Mouse (Mus musculus) right cerebral cortex, adult 2 months (tissue): ENCODE measurements around the gene Xxylt1.

Source experiments
- DNase-seq, 2 experiments: peaks; one replicate each; pipeline ENCODE4 v3.0.0; 2021 to 2022; ENCODE audit warnings: low spot score in 2 of 2

Gene Xxylt1

DNA sequence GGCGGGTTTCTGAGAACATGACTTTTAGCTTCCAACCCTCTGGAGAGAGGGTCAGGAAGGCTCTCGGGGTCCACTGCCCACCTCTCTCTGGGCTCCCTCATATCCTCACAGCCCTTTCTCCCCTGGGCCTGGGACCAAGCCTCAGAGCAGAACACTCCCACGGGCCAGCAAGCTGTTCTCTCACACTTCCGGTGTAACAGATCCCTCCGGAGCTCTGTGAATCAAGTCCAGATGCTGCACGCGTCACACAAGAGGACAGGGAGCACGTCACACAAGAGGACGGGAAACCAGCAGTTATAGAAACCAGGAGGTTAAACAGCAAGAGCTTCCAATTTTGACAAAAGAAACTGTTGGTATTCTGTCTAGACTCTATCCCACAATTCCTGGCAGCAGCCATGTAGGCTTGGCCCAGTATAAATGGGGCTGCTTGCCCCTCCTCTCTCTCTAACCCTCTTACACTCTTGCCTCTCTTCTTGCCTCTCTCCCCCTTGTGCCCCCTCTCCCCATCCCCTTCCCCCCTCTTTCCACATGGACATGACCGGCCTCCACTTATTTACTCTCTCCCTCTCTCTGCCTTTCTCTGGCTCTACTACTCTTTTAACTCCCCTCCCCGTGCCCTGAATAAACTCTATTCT lies 19.9 kb downstream of the Xxylt1 start:
- no peak for DNase-seq

DNA sequence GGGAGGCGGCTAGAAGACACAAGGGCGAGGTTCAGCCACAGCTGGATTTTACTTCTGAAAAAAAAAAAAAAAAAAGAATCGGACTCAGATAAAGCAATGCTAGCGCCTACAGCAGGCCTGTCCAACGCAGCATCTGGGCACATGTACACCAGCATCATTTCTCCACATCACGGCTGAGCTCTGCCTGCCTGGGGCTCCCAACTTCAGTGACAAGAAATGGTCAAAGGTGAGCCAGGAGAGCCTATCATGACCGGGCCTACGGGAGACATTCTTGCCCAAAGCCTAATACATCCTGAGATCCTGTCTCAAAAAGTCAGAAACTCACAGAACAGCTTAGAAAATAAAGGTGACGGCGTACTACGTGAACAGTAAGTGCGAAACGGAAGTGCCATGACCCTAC lies 20.5 kb downstream of the Xxylt1 start:
- no peak for DNase-seq

DNA sequence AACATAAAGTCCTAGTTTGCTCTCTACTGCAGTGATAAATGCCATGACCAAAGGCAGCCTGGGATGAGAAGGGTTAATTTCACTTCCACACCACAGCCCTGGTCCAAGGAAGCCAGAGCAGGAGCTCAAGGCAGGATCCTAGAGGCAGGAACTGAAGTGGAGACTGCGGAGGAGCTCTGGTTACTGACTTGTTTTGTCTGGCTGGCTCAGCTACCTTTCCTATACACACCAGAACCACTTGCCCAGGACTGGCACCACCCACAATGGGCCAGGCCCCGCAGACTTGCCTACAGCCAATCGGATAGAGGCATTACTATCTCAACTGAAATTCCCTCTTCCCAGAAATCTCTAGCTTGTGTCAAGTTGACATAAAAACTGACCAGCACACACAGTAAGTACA lies 21.0 kb downstream of the Xxylt1 start:
- DNase-seq: no peak

DNA sequence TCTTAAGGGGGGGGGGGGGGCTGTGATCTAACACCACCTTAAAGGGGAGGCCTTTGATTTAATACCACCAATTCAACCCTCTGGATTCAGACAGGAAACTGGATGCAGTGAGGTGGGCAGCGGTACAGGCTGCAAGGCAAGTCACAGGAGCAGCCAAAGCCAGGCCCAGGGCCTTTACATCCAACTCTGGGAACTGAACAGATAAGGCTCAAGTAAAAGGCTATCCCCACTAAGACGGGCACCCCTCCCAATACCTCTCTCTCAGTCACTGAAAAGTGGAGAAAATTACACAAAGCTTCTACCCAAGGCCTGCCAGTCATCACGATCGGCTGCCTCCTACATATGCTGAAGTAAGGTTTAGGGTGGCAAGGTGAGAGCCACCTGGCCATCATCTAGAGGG lies 21.5 kb downstream of the Xxylt1 start:
- no peak for DNase-seq

DNA sequence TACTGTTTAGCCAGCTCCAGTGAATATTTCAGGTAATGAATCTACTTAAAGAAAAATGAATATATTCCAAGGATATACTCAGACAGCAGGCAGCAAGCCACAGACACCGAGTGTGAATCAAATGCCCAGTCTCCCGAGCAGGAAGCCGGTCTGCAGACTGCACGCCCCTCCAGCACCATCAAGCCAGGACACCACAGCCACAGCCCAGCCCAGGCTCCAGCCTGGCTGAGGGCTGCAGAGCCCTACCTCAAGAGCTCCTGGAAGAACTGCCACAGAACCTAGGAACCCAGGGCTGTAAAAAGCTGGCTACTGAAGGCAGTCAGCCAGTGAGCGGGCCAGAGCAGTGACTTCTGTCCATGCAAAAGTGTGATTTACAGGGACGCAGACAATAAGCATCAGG lies 28.4 kb downstream of the Xxylt1 start:
- no peak for DNase-seq

DNA sequence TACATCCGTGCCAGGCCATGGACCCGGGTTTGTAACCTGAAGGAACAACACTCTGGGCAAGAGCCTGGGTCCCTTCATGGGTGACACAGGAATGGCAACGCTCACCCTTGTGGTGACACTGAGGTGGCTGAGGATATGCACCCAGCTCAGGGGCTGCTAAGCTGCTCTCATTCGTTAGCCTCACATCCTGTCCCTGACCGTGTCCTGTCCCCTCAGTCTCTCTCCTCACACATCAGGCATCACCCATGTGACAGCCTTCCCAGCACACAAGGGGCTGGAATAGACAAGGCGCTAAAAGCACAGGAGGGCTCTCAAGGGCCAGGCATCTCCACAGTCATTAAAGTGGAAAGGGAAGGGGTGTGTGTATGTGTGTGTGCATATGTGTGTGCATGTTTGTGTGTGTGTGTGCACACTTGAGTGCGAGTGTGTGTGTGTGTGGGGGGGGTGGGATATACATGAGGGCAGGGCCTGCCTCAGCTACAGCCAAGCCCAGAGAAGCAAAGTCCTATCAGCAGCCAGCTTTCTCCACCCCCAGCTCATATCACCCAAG lies 29.0 kb downstream of the Xxylt1 start:
- no peak for DNase-seq

DNA sequence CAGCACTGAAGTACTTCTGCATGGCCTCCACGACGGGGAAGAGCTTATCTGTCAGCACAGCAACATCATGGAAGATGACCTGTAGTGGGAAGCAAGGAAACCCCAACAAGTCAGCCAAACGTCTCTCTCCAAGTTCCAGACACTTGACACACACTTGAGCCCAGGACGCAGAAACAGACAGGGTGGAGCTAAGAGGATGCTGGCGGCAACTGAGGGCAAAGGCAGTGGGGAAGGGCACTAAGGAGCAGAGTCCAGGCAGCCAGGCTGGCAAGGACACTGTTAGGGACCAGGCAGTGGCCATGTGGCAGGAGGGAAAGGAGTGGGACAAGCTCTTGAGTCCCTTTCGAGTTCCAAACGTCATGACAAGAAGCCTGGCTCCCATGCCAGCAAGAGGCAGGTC lies 30.5 kb downstream of the Xxylt1 start:
- no peak for DNase-seq

DNA sequence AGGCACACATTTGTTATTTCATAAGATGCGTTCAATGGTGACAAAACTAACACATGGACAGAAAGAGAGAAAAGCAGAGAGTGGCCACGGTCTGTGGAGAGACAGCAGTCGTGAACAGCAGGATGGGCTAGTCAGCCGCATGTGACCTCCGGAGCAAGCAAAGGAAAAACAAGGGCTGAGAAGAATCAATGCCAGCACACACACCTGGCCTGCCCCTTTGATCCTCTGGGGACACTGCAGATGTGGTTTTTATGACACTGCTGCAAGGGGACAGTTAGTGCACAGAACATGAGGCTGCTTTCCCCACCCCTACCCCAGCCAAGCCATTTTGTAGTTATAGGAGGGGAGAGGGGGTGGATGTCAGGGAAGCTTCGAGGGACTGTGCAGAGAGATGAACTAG lies 33.0 kb downstream of the Xxylt1 start:
- DNase-seq: no peak

DNA sequence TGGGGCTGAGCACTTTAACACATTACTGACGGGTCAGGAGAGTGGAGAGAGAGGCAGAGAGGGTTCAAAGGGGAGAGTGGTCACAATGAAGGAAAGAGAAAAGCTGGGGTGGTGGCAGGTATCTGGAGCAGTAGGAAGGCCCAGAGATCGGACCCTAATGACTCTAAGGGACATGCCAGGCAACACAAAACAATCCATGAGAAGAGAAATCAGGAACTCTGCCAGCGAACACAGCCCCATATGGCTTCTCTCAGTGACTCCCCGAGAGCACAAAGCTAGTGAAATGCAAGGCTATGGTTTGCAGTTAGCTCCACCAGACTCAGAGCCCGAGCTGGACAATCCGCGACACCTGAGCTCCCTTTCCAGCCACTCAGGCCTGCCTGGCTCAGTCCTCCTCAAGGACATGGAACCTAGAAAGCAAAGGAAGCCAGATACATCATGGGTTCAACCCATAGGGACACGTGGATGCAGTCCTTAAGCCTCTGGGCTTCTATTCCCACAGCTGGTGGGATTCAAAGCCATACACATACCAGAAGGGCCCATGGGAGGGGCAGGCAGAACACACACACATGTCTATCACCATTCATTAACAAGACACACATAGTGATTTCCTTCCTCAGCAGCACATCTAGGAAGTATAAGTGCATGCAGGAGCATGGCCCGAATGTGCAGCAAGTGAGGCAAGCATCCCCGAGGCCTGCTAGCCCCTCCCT lies 33.9 kb downstream of the Xxylt1 start:
- DNase-seq: no peak

DNA sequence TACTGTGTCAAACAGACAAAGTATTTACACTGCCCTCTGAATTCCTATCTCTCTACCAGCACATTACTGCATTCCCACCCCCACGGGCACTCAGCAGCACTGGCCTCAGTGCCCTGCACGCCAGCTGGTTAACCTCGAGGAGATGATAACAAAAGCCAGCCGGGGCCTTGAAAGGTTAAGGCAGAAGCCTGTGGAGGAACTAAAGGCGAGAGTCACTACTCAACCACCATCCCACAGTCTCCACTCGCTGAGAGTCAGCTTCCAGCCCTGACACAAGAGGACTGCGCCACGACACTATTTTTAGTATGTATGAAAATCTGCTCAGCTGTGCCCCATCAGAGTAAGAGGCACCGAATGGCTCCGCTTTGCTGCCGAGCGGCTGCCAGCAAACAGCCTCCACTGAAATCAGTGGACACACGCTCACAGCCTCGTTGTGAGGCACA lies 35.0 kb downstream of the Xxylt1 start:
- DNase-seq: peak in 1 of 2 experiments; percentile 24

DNA sequence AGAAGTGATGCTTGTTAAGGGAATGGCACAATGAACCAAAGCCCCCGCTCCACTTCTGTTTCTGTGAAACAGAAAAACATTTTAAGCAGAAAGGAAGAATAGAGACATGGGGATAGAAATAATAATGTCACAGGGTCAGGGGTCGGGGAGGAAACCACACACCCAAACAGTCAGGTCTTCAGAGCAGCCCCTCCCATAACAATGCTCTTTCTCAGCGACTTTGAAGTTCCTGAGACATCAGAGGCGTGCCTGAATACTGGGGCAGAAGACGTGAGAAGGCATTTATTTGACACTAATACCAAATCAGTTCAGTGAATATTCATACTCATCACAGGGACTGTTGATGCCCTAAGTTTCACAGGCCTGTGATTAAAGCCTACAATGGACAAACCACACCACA lies 36.0 kb downstream of the Xxylt1 start:
- no peak for DNase-seq

DNA sequence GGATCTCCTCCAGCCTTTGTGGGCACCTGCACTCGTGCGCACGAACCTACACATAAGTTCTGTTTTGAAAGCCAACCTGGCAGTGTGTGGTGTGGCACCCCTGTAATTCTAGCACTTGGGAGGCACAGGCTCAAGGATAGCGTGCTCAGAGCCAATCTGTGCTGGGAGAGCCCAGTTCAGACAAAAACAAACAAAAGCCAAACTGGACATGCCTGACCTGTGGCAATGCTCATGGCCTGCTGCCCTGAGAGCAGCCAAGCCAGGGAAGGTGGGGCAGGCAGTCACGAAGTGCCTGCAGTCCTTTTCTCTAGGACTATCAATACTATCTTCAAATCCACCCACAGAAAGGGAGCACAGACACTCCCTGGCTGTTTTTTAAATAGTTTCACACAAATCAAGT lies 38.1 kb downstream of the Xxylt1 start:
- no peak for DNase-seq

DNA sequence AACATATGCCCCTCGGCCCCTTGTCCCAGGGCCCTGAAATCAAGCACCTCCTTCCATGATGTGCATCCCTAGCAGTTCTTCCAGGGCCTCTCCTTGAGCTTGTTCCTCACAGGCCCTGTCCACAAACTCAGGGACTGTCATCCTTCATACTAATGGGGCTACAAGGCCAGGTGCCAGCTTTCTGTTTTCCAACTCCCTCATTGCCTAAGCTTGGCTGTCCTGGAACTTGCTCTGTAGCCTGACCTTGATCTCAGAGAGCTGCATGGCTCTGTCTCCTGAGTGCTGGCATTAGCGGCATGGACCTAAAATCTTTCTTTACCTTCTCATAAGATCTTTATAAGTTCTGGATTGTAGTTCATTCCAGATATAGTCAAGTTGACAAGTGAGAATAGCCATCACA lies 39.7 kb downstream of the Xxylt1 start:
- no peak for DNase-seq

DNA sequence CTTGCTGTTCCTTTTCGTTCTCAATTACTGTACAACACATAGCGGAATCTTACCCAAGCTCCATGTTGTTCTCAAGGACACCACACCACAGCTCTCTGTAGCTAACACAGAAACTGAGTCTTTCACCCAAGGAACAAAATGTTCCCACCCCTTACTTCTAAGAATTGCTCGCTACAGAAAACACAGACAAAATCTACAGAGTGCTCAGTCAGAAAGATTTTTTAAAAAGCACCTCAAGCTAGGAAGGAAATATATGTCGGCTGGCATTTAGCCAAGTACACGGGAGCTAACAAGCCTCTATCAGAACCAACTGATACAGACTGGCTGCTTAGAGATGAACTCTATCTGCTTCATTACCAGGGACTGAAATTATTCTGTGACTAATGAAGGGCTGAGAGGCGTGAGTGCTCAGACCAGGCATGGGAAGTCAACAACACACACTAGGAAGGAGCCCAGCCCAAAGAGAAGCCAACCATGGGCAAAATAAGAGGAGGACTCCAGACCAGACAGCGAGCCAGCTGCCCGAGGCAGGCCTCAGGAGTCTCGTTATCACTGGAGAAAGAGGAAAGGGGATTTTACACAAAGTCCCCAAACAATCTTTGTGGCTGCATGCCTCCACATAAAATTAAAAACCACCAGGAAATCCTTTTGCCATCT lies 41.3 kb downstream of the Xxylt1 start:
- DNase-seq: no peak

DNA sequence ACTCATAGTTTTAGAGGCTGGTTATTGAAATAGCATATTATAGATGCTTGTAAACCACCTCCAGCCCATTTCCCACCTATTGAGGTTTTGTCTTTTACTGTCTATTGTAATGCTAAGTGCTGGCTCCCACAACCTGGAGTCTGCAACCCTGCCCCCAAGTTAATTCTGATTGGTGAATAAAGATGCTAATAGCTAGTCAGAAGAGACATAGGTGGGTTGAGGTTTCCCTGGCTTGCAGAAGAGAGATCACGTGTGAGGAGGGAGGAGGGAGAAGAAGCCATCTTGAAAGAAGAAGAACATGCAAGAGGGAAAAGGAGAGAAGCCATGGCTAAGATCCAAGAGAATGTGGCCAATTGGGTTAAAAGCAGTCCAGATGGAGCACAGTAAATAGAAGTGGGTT lies 43.8 kb downstream of the Xxylt1 start:
- no peak for DNase-seq

DNA sequence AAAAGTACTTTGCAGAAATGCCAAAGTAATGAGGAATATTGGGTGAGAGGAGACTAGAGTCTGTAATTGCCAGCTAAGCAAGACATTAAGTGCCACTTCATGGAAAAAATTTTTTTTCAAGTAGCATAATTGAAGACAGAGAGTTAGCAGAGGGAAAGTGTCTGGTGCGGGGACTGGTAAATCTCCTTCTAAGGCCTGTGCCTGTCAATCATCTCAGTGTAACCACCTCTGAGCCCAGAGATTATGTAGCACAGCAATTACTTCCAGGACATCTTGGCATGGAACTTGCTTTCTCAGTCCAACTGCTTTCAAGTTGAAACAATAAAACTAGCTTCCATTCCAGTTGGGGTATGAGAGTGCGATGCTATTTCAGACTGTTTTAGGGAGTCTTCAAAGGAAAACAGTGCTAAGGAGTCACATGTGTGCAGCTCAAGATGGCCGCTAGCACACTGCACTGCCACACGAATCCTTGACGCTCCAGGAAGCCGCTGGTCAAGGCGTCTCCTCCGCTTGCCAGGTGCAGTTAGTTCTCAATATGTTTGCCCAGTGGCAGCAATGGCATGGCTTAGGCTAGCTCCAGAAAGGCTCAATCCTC lies 45.5 kb downstream of the Xxylt1 start:
- DNase-seq: no peak

DNA sequence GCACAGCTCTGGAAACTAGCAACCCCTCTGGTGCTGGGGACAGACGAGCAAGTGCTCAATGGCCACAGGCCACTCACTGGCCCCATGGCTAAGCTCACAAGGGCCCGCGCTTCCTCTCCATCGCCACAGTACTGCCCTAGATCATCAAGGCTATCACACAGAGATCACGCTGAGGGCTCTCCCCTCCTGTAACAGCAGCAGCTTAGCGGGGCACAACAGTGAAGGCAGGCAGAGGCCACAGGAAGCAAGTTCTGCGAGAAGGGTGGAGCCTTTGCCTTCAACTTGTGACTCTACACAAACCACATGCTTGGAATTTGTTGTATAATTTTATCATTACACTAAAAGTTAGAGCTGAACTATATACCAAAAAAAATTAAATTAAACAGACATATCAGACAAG lies 46.0 kb downstream of the Xxylt1 start:
- no peak for DNase-seq

DNA sequence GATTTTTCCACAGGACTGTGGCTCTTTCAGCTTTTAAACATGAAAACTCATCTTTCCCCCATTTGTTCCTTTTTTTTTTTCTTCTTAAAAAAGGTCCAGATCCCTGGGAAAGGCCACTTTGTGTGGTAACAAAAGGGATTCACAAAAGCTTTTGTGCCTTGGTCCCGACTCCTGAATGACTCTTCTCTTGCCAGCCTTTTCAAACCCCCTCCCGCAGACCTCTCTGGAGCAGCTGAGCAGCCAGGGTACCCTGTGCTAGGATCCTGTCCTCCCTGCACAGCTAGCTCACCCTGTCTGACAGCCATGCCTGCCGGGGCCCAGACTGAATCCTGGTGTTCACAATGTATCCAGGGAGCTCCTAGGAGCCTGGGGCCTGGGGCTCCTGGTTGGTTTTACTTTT lies 47.2 kb downstream of the Xxylt1 start:
- no peak for DNase-seq

DNA sequence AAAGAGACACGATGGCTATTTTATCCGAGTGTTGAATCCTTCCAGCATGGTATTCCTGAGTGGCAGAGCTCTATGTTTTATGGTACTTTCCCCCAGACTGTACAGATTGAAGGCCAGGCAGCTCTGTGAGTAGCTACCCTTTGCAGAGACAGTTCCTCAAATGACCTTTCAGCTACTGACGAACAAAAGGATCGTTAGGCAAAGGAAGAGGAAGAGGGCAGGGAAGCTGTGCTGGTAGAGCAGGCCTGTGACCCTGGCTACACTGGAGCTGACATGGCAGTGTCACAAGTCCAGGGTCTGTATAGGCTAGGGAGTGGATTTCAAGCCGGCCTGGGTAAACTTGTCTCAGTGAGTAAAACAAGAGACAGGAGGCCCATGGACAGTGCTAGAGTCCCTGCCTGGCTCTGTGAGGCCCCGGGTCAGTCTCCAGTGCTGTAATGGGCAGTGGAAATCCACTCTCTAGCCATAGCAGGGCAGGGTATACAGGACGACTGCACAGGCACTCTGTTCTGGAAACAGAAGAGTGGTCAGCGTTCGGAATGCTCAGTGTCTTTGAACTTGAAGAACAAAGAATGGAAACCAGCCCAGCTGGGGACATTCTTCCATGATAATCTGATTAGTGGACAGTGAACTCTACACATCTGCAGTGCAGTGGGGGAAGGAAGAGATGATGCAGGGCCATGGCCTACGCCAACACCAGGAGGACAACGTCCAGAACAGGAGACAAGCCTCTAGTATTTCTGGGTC lies 51.3 kb downstream of the Xxylt1 start:
- DNase-seq: no peak

DNA sequence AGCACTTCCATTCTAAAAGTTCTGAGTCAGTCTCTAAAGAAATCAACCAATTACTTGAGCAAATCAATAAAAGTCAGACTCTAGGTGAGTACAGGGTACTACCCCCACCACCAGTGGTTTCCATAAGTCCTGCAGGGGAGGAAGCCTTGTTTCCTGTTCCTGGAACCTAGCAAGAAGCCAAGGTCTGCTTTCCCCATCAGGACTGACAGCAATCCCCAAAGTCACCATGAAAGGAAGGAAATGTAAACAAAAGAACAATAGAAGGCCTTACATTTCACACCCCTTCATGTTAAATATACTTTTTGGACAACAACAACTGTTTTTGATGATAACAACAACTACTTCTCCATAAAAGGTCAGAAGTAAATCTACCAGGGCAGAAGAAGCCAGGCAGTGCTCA lies 53.6 kb downstream of the Xxylt1 start:
- no peak for DNase-seq

DNA sequence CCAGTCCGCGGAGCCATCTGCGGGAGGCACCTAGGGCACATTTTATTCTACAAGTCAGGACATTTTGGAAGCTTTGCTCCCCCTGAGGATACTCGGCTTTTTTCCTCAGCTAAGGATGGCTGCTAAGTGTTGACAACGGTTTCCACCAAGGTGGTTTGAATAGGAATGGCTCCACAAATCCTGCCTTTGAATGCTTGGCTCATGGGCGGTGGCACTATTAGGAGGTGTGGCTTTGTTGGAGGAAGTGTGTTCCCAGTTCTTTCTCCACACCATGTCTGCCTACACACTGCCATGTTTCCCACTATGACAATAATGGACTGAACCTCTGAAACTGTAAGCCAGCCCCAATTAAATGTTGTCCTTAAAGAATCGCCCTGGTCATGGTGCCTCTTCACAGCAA lies 55.7 kb downstream of the Xxylt1 start:
- no peak for DNase-seq

DNA sequence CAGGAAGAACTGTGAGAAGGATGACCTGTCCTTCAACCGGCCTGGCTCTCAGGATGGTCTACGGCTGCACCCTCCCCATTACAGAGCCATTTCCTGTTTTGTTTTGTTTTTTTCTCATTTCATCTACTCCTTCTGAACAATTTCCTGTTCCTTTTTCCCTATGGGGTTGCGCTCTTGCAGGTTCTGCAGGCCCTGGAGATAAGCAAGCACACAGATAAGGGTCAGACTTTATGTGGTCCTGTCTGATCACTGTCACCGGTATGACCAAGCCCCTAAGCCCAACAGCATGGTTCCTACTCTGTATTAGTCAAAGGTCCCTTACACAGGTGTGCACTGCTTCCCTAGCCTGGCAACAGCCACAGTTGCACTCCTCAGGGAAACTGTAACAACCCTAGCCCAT lies 56.2 kb downstream of the Xxylt1 start:
- no peak for DNase-seq
